Mouse (Mus musculus) thymus, postnatal 14 days (tissue): ENCODE measurements around the gene Gng8.
A peak's percentile ranks its signal among the peaks of the same experiment; 100 is the strongest.

Experiments
- DNase-seq: peaks from one replicate; pipeline ENCODE4 v3.0.0; 2021

Gng8 gene

GRCm38 (mm10) chr7:16931968-16932627 is 40.5 kb downstream of the Gng8 start:
- peak; percentile 87 for DNase-seq

- peak; percentile 73 for DNase-seq
Measured at GRCm38 (mm10) chr7:16932704-16933577, 41.4 kb downstream of the Gng8 start.

GRCm38 (mm10) chr7:16937312-16937711 is 45.7 kb downstream of the Gng8 start:
- DNase-seq, result peak; percentile 46

- no peak for DNase-seq
Measured at GRCm38 (mm10) chr7:16938117-16938791, 46.7 kb downstream of the Gng8 start.

- DNase-seq, result no peak
Measured at GRCm38 (mm10) chr7:16940292-16940691, 48.7 kb downstream of the Gng8 start.

- no peak for DNase-seq
Measured at GRCm38 (mm10) chr7:16942861-16943260, 51.3 kb downstream of the Gng8 start.

GRCm38 (mm10) chr7:16944061-16944807 is 52.6 kb downstream of the Gng8 start, which contains the start of gene Pnmal2:
Pnmal2 (plus strand) TSS chr7:16944682.
- peak; percentile 96 for DNase-seq

- DNase-seq, result no peak
Measured at GRCm38 (mm10) chr7:16944808-16945315, 53.3 kb downstream of the Gng8 start.
